Mouse (Mus musculus) bone marrow, adult 2 months (tissue): Measurements from ENCODE around the gene Atp2b4.

Source experiments
- CTCF ChIP-seq: fragments of 200-500 bp; IDR thresholded peaks from 2 replicates; pipeline ENCODE4 v1.5.1; 2011; ENCODE audit warnings: low read length, control low read depth; ENCODE audit not compliant: control insufficient read depth, insufficient read depth
- POLR2A ChIP-seq: fragments of 200-500 bp; IDR thresholded peaks from 2 replicates; pipeline ENCODE4 v1.6.1; 2011; ENCODE audit warnings: low read depth, mild to moderate bottlenecking, control low read depth, low read length, borderline replicate concordance; ENCODE audit not compliant: control insufficient read depth

- TF ChIP-seq POLR2A (no peak), CTCF (no peak)
Measured at GRCm38 (mm10) chr1:133668618-133669017, 132.2 kb downstream of the Atp2b4 start.
